9 mouse cellular contexts compared by ENCODE assay signal in the genomic region with DNA sequence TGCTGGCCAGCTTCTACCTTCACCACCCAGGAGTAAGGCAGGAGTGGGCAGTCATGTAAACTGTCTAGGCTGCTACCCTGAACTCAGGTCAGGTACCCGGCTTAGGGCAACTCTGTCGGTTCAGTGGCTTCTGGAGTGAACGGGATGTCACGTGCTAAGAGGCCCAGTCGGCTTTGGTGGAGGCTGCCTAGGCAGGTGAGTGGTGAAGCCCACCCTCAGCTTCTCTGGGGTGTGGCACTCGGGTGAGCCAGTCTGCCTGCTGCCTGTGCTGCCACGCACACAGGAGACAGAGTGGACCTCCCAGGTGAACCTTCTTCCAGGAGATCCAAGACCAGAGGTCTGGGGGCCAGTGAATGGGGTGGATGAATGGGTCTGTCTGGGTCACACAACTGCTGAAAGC.
DNase-seq lines count a peak whose midpoint lies in the region; ATAC-seq and TF ChIP-seq lines count a peak whose summit lies in the region.
"Had no signal": no experiment of that assay in that cellular context is flagged by ENCODE, and none has a peak within 500 bp of the region (broad histone marks: within the 10 kb centered on the region; RNA-seq: fewer than 3 reads in every experiment).

No protein-coding gene starts in this region.

- peaks cover 25% of the 10 kb centered on the region for H3K36me3 ChIP-seq in forebrain, embryonic 12.5 days (replicated peaks)
- H3K36me3 ChIP-seq in forebrain, embryonic 15.5 days, result no peaks in the 10 kb centered on the region
- 0 out of 2 replicates have a peak, but pooled peaks cover 5% of the 10 kb centered on the region for H3K36me3 ChIP-seq in kidney, embryonic 16.5 days (ENCODE audit: insufficient read depth, low read length)
- H3K36me3 ChIP-seq in limb, embryonic 15.5 days, result peaks cover 13% of the 10 kb centered on the region

- H3K27me3 ChIP-seq in forebrain, embryonic 12.5 days, result no peaks in the 10 kb centered on the region
- H3K27me3 ChIP-seq in forebrain, embryonic 15.5 days, result no peaks in the 10 kb centered on the region
- H3K27me3 ChIP-seq in kidney, embryonic 16.5 days (ENCODE audit: insufficient read depth, low read length), result no peaks in the 10 kb centered on the region
- H3K27me3 ChIP-seq in limb, embryonic 15.5 days, result no peaks in the 10 kb centered on the region
- H3K27me3 ChIP-seq: Patski had no signal

- peaks cover 41% of the 10 kb centered on the region for H3K4me1 ChIP-seq in forebrain, embryonic 12.5 days
- H3K4me1 ChIP-seq in forebrain, embryonic 15.5 days, result peaks cover 33% of the 10 kb centered on the region
- peaks cover 40% of the 10 kb centered on the region for H3K4me1 ChIP-seq in kidney, embryonic 16.5 days (ENCODE audit: insufficient read depth, low read length)
- peaks cover 47% of the 10 kb centered on the region for H3K4me1 ChIP-seq in bone marrow macrophage, adult 2 months (ENCODE audit: control insufficient read depth, insufficient read depth, low read length)
- H3K4me1 ChIP-seq in limb, embryonic 15.5 days, result peaks cover 41% of the 10 kb centered on the region

- TF ChIP-seq CTCF in bone marrow macrophage, adult 2 months (IDR thresholded peaks at IDR 0.05; ENCODE audit: low read depth, low read length), result no peak

- 84% methylated on average over 7 of the region's 7 CpGs for WGBS in forebrain, embryonic 12.5 days
- WGBS in forebrain, embryonic 15.5 days, result 86% methylated on average over 7 of the region's 7 CpGs
- 59% methylated on average over 7 of the region's 7 CpGs for WGBS in kidney, embryonic 16.5 days
- WGBS in limb, embryonic 15.5 days, result 75% methylated on average over 7 of the region's 7 CpGs

- DNase-seq in kidney, postnatal 10 days, result no peak
- DNase-seq in left cerebral cortex, postnatal 14 days (ENCODE audit: low spot score in 2 of 2), result no peak
- no peak for DNase-seq in right cerebral cortex, postnatal 36 days (ENCODE audit: low spot score in 2 of 2)

- H3K9me3 ChIP-seq in forebrain, embryonic 12.5 days, result no peaks in the 10 kb centered on the region
- H3K9me3 ChIP-seq in forebrain, embryonic 15.5 days, result no peaks in the 10 kb centered on the region
- no peaks in the 10 kb centered on the region for H3K9me3 ChIP-seq in kidney, embryonic 16.5 days (ENCODE audit: low read length)
- H3K9me3 ChIP-seq in limb, embryonic 15.5 days, result no peaks in the 10 kb centered on the region

- intact Hi-C loops in left cerebral cortex, postnatal 14 days (cut with DNase I), result loop anchor here (2.0 kb wide), 1 partner anchor 56 kb away; no protein-coding TSS in a partner anchor

- ATAC-seq in forebrain, embryonic 12.5 days (ENCODE audit: low FRiP score), result no peak
- ATAC-seq in forebrain, embryonic 15.5 days (replicated peaks), result no peak
- no peak for ATAC-seq in kidney, embryonic 16.5 days (ENCODE audit: low FRiP score, low TSS enrichment)
- ATAC-seq in limb, embryonic 15.5 days (ENCODE audit: insufficient number of reproducible peaks, low FRiP score, low TSS enrichment, low read depth), result no peak

- H3K9ac ChIP-seq in forebrain, embryonic 12.5 days, result no peak overlapping the region
- H3K9ac ChIP-seq in forebrain, embryonic 15.5 days (replicated peaks), result no peak overlapping the region
- H3K9ac ChIP-seq in kidney, embryonic 16.5 days (replicated peaks; ENCODE audit: low read length), result peak overlapping the region; percentile 51
- H3K9ac ChIP-seq in limb, embryonic 15.5 days, result no peak overlapping the region

- TF ChIP-seq POLR2A in bone marrow macrophage, adult 2 months (IDR thresholded peaks at IDR 0.05; ENCODE audit: borderline replicate concordance, low read depth, low read length), result no peak

- 0 out of 2 replicates have a peak overlapping the region, but pooled peaks have one; percentile 14 for H3K27ac ChIP-seq in forebrain, embryonic 12.5 days
- H3K27ac ChIP-seq in forebrain, embryonic 15.5 days (replicated peaks), result no peak overlapping the region
- peak overlapping the region; percentile 94 for H3K27ac ChIP-seq in kidney, embryonic 16.5 days (ENCODE audit: low read length)
- peak overlapping the region; percentile 99 for H3K27ac ChIP-seq in bone marrow macrophage, adult 2 months (ENCODE audit: insufficient read depth, low read depth, low read length)
- peak overlapping the region; percentile 39; the same call in 1 of the 2 replicates for H3K27ac ChIP-seq in limb, embryonic 15.5 days

- no peak overlapping the region for H3K4me2 ChIP-seq in forebrain, embryonic 12.5 days
- no peak overlapping the region for H3K4me2 ChIP-seq in forebrain, embryonic 15.5 days (replicated peaks)
- no peak overlapping the region for H3K4me2 ChIP-seq in kidney, embryonic 16.5 days (replicated peaks; ENCODE audit: low read depth, low read length)
- H3K4me2 ChIP-seq in limb, embryonic 15.5 days, result no peak overlapping the region

- H3K4me3 ChIP-seq in forebrain, embryonic 12.5 days (replicated peaks), result no peak overlapping the region
- H3K4me3 ChIP-seq in forebrain, embryonic 15.5 days, result no peak overlapping the region
- H3K4me3 ChIP-seq in kidney, embryonic 16.5 days (ENCODE audit: low read length), result no peak overlapping the region
- no peak overlapping the region for H3K4me3 ChIP-seq in bone marrow macrophage, adult 2 months (ENCODE audit: insufficient read depth, low read length)
- no peak overlapping the region for H3K4me3 ChIP-seq in limb, embryonic 15.5 days
